Mouse (Mus musculus) small intestine, adult 2 months (tissue): ENCODE results near the gene Map2k4.

Source experiments
- CTCF ChIP-seq: fragments of 200-500 bp; IDR thresholded peaks from 2 replicates; pipeline ENCODE4 v1.5.1; 2012; ENCODE audit warnings: low read depth, mild to moderate bottlenecking, control low read depth, inconsistent platforms, low read length, moderate library complexity, mixed read lengths; ENCODE audit not compliant: insufficient replicate concordance, insufficient read length; ENCODE audit errors: extremely low read depth
- POLR2A ChIP-seq: fragments of 200-500 bp; IDR thresholded peaks from 2 replicates; pipeline ENCODE4 v1.6.1; 2012; ENCODE audit warnings: low read depth, mild to moderate bottlenecking, control low read depth, inconsistent platforms, low read length, moderate library complexity

DNA sequence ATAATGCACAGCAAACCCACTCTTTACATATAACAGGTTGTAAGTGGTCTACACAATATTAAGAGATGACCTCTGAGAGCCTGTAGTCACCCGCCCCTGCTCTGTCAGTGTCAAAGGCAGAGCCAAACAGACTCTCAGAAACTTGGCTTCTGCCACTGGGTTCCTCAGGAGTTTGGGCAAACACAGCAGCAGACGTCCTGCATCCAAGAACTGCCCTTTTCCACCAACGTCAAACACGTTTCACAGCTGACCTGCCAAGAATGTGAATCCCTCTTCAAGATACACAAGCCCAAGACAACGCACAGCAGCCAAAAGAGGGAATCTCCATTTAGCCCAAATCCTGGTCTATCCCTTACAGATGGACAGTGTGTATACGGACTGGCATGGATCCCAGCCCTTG, 147.8 kb downstream of the Map2k4 start:
- TF ChIP-seq CTCF (no peak), POLR2A (no peak)
